Mouse (Mus musculus) erythroblast, embryonic 14.5 days (primary cell): Measurements from ENCODE around the gene Msl2.

Source experiments
- GATA1 ChIP-seq: IDR thresholded peaks from 2 replicates; pipeline ENCODE4 v1.6.1; 2012; ENCODE audit warnings: low read length, inconsistent platforms, mixed read lengths
- TAL1 ChIP-seq: IDR thresholded peaks from 3 replicates; pipeline ENCODE4 v1.6.1; 2012; ENCODE audit warnings: low read length, inconsistent platforms, mixed read lengths

GRCm38 (mm10) chr9:101034448-101035098 is 39.3 kb upstream of the Msl2 start, which contains the start of gene Pccb:
- no peak for TF ChIP-seq GATA1
- no peak for TF ChIP-seq TAL1
